Mouse (Mus musculus): ENCODE measurements around the gene Ap2s1. TPM values are rescaled to one million over a fixed set of nuclear protein-coding genes. Genes with fewer than 3 reads are reported as not detected.
"Not testable (repeated sequence)": the region's sequence is repeated elsewhere in the genome, so short reads cannot be mapped to it uniquely, and the experiment has no call there.

Ap2s1 gene
- polyA plus RNA-seq (2016; fragmentation: Nextera tagmentation; extraction: Ambion mirVana) = 239 and 245 TPM in 2 replicates

DNA sequence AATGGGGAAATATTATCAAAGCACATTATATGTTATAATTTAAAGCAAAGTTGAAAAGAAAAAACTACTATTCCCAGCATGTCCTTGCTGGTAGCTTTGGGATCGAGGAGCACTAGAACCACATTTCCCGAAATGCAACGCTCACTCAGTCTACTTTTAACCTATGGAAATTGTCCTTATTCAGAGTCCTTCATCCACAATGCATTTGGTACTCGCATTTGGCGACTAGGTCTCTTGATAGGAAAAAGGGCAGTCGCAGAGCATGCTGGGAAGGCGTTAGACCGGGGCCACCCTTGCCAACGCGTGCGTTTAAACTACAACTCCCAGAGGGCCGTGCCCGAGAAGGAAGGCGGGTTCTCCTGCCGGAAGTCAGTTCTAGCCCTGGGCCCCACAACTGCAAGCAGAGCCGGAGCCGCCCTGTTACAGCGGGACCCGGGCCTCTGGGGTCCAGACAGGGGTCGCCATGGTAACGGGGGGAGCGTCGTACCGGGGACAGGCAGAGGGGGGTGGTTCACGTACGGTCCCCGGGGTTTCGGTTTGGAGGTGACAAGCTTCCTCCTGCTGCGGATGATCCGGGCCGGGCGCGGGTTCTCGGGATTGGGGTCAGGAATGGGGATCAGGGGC is at the start of gene Ap2s1:
Ap2s1 (plus strand) TSS at position 338 of the 624 bp plus-strand sequence.
- ATAC-seq (ENCODE audit: insufficient number of reproducible peaks, insufficient read depth, low FRiP score, low TSS enrichment, low read depth) = peak; percentile 94
- Histone ChIP-seq H3K4me2 (peak within 1 kb of the TSS; percentile 89), H3K4me1 (replicated peaks) (peaks cover 23% of the 10 kb centered on the region), H3K27me3 (no peaks in the 10 kb centered on the region), H3K27ac (peak within 1 kb of the TSS; percentile 45; the same call in 1 of the 2 replicates), H3K4me3 (replicated peaks) (peak within 1 kb of the TSS; percentile 79), H3K36me3 (peaks cover 9% of the 10 kb centered on the region), H3K9me3 (no peaks in the 10 kb centered on the region), H3K9ac (replicated peaks) (peak within 1 kb of the TSS; percentile 89)
- WGBS = under 1% methylated on average over 34 of the region's 34 CpGs

DNA sequence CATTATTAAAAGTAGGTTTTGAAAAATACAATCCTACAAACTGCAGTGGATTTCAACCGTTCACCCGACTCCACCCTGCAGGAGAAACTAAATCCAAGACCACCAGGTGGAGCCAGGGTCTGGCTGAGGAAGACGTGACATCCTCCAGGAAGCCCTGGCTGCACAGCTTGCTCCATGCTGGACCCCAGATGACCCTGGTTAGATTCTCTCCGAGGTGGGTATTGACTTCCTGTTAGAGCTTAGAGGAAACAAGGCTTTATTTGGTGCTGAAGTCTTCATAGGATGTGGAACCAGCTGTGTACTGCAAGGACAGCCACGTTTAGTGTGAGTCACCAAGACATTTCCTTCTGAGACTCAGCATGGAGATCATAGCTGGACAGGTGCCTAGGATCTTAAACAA is 49.0 kb upstream of the Ap2s1 start:
- Histone ChIP-seq H3K4me2 (no peak overlapping the region), H3K27me3 (no peaks in the 10 kb centered on the region), H3K36me3 (no peaks in the 10 kb centered on the region), H3K4me3 (replicated peaks) (no peak overlapping the region), H3K9ac (replicated peaks) (no peak overlapping the region), H3K9me3 (peaks cover 11% of the 10 kb centered on the region; the same call in 1 of the 2 replicates), H3K4me1 (replicated peaks) (no peaks in the 10 kb centered on the region), H3K27ac (no peak overlapping the region)
- 68% methylated on average over 5 of the region's 5 CpGs for WGBS
- ATAC-seq (ENCODE audit: insufficient number of reproducible peaks, insufficient read depth, low FRiP score, low TSS enrichment, low read depth) = no peak

DNA sequence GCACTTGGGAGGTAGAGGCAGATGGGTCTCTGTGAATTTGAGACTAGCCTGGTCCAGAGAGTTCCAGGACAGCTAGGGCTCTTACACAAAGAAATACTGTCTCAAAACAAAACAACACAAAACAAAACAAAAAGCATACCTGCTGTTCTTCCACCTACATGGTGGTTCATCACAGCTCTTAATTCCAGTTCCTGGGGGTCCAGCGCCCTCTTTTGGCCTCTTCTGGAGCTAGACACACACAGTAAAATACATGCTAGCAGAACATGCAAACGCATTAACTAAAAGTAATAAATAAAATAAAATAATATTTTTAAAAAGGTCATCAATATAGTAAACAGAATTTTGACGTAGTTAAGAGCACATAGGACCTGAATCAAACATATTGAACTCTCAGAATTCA is 43.2 kb upstream of the Ap2s1 start:
- Histone ChIP-seq H3K27me3 (no peaks in the 10 kb centered on the region), H3K4me1 (replicated peaks) (no peaks in the 10 kb centered on the region), H3K9ac (replicated peaks) (no peak overlapping the region), H3K4me3 (replicated peaks) (no peak overlapping the region), H3K9me3 (no peaks in the 10 kb centered on the region), H3K27ac (no peak overlapping the region), H3K36me3 (no peaks in the 10 kb centered on the region), H3K4me2 (no peak overlapping the region)
- ATAC-seq (ENCODE audit: insufficient number of reproducible peaks, insufficient read depth, low FRiP score, low TSS enrichment, low read depth) = no peak
- WGBS = 32% methylated on average over 3 of the region's 3 CpGs

DNA sequence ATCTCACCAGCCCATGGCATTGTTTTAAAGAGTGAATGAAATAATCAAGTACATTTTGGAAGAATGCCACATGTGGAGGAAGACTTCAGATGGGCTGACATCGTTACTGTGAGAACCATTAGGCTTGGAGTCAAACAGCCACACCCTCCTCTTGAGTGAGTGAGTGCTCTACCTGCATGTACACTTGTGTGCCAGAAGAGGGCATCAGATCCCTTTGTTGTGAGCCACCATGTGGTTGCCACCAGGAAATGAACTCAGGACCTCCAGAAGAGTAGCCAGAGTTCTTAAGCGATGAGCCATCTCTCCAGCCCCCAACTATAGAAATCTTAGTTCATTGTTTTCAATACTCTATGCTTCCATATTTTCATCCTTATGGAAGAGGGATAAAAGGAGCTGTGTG is 39.2 kb upstream of the Ap2s1 start:
- no peaks in the 10 kb centered on the region for H3K9me3 ChIP-seq
- no peaks in the 10 kb centered on the region for H3K4me1 ChIP-seq (replicated peaks)
- H3K36me3 ChIP-seq = no peaks in the 10 kb centered on the region
- no peak overlapping the region for H3K4me3 ChIP-seq (replicated peaks)
- no peak overlapping the region for H3K4me2 ChIP-seq
- no peak overlapping the region for H3K27ac ChIP-seq
- ATAC-seq (ENCODE audit: insufficient number of reproducible peaks, insufficient read depth, low FRiP score, low TSS enrichment, low read depth) = no peak
- 46% methylated on average over 2 of the region's 2 CpGs for WGBS
- H3K9ac ChIP-seq (replicated peaks) = no peak overlapping the region
- peaks cover 5% of the 10 kb centered on the region; the same call in 1 of the 2 replicates for H3K27me3 ChIP-seq

DNA sequence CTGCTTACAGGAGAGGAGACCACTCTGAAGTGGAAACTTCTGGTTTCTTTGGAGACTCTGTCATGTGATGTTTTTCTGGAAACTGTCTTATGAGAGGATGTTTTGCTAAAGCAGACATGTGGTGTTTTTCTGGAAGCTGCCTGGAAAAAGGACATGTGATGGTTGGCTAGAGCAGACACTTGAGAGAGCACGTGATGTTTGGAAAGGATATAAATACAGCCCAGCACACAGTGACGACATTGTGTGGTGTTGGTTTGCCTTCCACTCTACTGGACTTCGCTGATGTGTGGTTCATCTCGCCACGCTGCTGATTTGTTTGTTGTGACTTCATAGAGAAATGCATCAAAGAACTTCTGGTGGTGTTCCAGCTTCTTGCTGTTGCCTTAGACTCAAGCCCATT is 37.6 kb upstream of the Ap2s1 start:
- no peaks in the 10 kb centered on the region for H3K9me3 ChIP-seq
- H3K27ac ChIP-seq = no peak overlapping the region
- no peak for ATAC-seq (ENCODE audit: insufficient number of reproducible peaks, insufficient read depth, low FRiP score, low TSS enrichment, low read depth)
- no peaks in the 10 kb centered on the region for H3K36me3 ChIP-seq
- no peak overlapping the region for H3K4me3 ChIP-seq (replicated peaks)
- peaks cover 5% of the 10 kb centered on the region; the same call in 1 of the 2 replicates for H3K27me3 ChIP-seq
- no peak overlapping the region for H3K4me2 ChIP-seq
- no peak overlapping the region for H3K9ac ChIP-seq (replicated peaks)
- H3K4me1 ChIP-seq (replicated peaks) = no peaks in the 10 kb centered on the region
- 85% methylated on average over 5 of the region's 5 CpGs for WGBS

DNA sequence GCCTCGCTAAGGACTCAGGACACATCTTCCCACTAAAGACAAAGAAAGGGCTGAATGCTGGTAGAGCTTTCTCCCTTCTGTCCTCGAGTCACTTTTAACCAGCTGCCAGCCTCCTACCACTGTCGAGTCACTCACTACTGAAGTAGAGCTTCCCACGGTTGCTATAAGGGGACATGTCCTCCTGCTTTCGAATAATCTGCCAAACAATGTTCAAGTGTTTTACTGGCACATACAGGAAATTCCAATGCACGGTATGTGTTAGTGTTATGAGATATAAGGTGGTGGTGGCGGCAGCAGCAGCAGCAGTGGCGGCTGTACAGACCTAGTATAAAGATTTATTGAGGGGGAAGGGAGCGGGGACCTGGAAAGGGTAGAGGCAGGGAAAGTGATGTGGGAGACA is 31.8 kb upstream of the Ap2s1 start:
- H3K36me3 ChIP-seq = no peaks in the 10 kb centered on the region
- 29% methylated on average over 9 of the region's 9 CpGs for WGBS
- H3K27ac ChIP-seq = peak overlapping the region; percentile 9; the same call in 1 of the 2 replicates
- 0 out of 2 replicates have a peak, but pooled peaks have one; percentile 63 for ATAC-seq (ENCODE audit: insufficient number of reproducible peaks, insufficient read depth, low FRiP score, low TSS enrichment, low read depth)
- H3K27me3 ChIP-seq = peaks cover 16% of the 10 kb centered on the region
- H3K9ac ChIP-seq (replicated peaks) = no peak overlapping the region
- H3K9me3 ChIP-seq = no peaks in the 10 kb centered on the region
- no peak overlapping the region for H3K4me3 ChIP-seq (replicated peaks)
- peak overlapping the region; percentile 29 for H3K4me2 ChIP-seq
- peaks cover 21% of the 10 kb centered on the region for H3K4me1 ChIP-seq (replicated peaks)

DNA sequence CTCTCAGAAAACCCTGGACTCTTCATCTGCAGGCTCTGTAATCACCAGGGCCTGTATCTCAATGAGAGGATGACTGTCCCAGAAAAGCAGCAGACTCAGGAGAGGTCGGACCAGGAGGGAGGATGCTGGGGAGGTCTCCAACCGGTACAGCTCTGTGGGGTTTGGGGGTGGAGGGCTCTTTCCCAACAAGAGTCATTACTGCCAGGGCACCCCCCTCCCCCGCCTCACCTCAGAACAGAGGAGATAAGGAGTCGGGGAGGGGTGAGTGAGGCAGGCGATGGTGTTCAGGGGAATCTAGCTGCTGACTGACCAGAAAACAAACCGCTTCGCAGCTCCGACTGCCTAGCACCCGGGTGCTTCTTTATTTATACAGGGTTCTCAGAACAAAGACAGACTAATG is 30.0 kb upstream of the Ap2s1 start:
- Histone ChIP-seq H3K27me3 (peaks cover 12% of the 10 kb centered on the region), H3K9ac (replicated peaks) (no peak overlapping the region), H3K27ac (no peak overlapping the region), H3K4me3 (replicated peaks) (no peak overlapping the region), H3K4me2 (no peak overlapping the region), H3K9me3 (no peaks in the 10 kb centered on the region), H3K36me3 (no peaks in the 10 kb centered on the region), H3K4me1 (replicated peaks) (peaks cover 21% of the 10 kb centered on the region)
- no peak for ATAC-seq (ENCODE audit: insufficient number of reproducible peaks, insufficient read depth, low FRiP score, low TSS enrichment, low read depth)
- WGBS = 26% methylated on average over 9 of the region's 9 CpGs

DNA sequence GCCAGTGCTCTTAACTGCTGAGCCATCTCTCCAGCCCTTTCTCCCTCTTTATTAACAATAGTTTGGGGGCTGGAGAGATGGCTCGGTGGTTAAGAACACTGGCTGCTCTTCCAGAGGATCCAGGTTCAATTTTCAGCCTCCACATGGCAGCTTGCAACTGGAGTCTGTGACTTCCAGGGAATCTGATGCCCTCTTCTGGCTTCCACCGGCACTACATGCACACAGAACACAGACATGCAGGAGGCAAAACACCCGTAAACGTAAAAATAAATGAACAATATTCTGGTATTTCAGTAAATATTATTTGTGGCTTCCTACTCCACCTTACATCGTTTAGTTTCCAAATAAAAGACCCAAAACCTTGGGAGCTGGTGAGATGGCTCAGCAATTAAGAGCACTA is 27.6 kb upstream of the Ap2s1 start:
- H3K27me3 ChIP-seq = peaks cover 12% of the 10 kb centered on the region
- H3K36me3 ChIP-seq = no peaks in the 10 kb centered on the region
- H3K4me3 ChIP-seq (replicated peaks) = no peak overlapping the region
- H3K9ac ChIP-seq (replicated peaks) = no peak overlapping the region
- WGBS = 75% methylated on average over 5 of the region's 5 CpGs
- peaks cover 21% of the 10 kb centered on the region for H3K4me1 ChIP-seq (replicated peaks)
- H3K4me2 ChIP-seq = no peak overlapping the region
- H3K9me3 ChIP-seq = peaks cover 4% of the 10 kb centered on the region; the same call in 1 of the 2 replicates
- ATAC-seq (ENCODE audit: insufficient number of reproducible peaks, insufficient read depth, low FRiP score, low TSS enrichment, low read depth) = no peak
- no peak overlapping the region for H3K27ac ChIP-seq

DNA sequence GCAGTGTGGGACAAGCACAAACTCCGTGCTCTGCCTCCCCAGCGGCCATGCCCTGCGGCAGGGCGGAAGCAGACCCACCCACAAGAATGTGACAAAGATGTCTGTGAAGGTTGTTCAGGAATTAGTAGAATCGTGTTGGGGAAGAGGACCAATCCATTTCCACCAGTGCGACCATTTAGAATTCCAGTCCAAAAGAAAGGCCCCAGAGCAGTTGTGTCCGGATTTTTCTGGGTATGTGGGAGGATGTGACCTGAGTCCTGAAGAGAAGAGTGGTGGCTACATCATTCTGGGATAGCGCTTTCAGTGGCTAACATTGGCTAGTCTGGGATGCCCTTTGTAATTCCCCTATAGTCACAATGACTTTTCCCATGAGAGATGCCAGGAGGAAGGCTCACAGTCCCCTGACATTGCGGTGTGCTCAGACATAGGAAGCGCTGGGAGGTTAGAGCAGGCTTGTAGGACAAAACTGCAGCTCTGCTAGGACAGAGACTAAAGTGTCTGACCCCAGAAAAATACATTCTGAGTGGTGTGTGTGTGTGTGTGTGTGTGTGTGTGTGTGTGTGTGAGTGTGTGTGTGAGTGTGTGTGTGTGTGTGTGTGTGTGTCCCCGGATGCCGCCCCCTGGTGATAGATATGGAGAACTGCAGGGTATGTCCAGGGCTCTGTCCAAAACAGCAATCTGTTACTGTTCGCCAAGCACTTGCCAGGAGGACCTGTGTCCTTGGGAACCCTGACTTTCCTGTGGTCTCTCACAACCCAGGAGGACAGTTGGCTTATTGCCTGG is 25.4 kb upstream of the Ap2s1 start:
- 69% methylated on average over 13 of the region's 13 CpGs for WGBS
- Histone ChIP-seq H3K4me1 (replicated peaks) (peaks cover 5% of the 10 kb centered on the region; the same call in 1 of the 2 replicates), H3K4me3 (replicated peaks) (no peak overlapping the region), H3K27me3 (peaks cover 4% of the 10 kb centered on the region), H3K36me3 (no peaks in the 10 kb centered on the region), H3K4me2 (no peak overlapping the region), H3K27ac (no peak overlapping the region), H3K9me3 (peaks cover 4% of the 10 kb centered on the region; the same call in 1 of the 2 replicates), H3K9ac (replicated peaks) (no peak overlapping the region)
- no peak for ATAC-seq (ENCODE audit: insufficient number of reproducible peaks, insufficient read depth, low FRiP score, low TSS enrichment, low read depth)

DNA sequence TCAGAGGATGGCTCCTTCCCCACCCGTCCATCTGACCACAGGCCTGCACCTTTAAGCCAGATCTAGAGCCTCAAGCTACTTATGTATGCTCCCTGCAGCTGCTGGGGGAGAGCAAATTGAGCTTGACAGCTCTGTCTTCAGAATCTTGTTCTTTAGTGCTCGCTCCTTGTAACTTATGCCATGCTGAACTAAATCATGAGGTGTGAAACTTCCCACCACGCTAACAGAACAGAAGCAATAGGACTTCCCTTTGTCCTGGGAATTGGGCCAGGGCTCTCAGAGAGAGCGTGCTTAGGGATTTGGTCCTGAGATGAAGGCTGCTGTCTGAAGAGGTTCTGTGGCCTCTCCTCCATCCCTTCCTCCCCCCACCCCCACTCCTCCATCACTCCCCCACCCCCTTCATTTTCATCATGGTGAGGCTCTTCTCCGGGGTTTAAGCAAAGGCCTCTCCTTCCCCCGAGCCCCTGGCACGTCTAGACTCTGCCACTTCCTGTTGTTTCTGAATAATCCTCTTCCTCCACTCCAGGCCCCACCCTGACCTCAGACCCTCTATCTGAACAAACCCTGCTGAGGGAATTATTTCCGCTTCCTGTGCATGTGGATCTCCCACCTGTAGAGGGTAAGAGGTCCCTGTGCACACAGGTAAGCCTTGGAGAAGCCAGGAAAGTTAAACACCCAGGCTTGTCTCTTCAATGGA is 21.6 kb upstream of the Ap2s1 start:
- H3K4me3 ChIP-seq (replicated peaks); H3K4me2 ChIP-seq; H3K36me3 ChIP-seq; H3K9ac ChIP-seq (replicated peaks); H3K9me3 ChIP-seq; H3K27ac ChIP-seq; ATAC-seq (ENCODE audit: insufficient number of reproducible peaks, insufficient read depth, low FRiP score, low TSS enrichment, low read depth); H3K4me1 ChIP-seq (replicated peaks); H3K27me3 ChIP-seq: not testable (repeated sequence)
- 30% methylated on average over 8 of the region's 8 CpGs for WGBS

DNA sequence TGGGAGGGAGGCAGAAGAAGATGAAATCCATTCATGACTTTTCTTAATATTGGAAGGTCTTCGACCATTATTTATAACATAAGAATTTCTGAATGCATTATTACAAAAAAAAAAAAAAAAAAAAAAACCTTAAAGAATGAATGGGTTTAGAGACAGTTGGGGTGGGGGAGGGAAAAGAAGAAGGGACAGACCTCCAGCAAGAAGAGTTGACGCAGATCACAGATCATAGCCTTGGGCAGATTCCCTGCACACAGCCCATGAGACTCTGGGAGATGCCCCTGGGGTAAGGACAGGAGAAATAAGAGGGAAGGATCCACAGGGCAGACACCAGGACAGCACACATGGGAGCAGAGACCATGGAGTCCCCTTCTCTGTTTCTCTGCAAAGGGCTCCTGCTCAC is 16.6 kb upstream of the Ap2s1 start, which contains the start of gene Ceacam9:
Ceacam9 (plus strand) TSS at position 301 of the 400 bp plus-strand sequence.
- WGBS = 88% methylated on average over 2 of the region's 2 CpGs
- no peak for ATAC-seq (ENCODE audit: insufficient number of reproducible peaks, insufficient read depth, low FRiP score, low TSS enrichment, low read depth)
- Histone ChIP-seq H3K27me3 (no peaks in the 10 kb centered on the region), H3K9me3 (no peaks in the 10 kb centered on the region), H3K4me1 (replicated peaks) (no peaks in the 10 kb centered on the region), H3K27ac (no peak within 1 kb of the TSS), H3K4me2 (no peak within 1 kb of the TSS), H3K9ac (replicated peaks) (no peak within 1 kb of the TSS), H3K36me3 (no peaks in the 10 kb centered on the region), H3K4me3 (replicated peaks) (no peak within 1 kb of the TSS)
